Mouse (Mus musculus) urinary bladder, postnatal 10 days (tissue): ENCODE data around the gene Gpr107.

Experiments
- DNase-seq: peaks from one replicate; pipeline ENCODE4 v3.0.0; 2022; ENCODE audit warnings: low spot score

Gpr107 gene

GRCm38 (mm10) chr2:31246251-31246971 is 94.3 kb downstream of the Gpr107 start:
- no peak for DNase-seq

DNA sequence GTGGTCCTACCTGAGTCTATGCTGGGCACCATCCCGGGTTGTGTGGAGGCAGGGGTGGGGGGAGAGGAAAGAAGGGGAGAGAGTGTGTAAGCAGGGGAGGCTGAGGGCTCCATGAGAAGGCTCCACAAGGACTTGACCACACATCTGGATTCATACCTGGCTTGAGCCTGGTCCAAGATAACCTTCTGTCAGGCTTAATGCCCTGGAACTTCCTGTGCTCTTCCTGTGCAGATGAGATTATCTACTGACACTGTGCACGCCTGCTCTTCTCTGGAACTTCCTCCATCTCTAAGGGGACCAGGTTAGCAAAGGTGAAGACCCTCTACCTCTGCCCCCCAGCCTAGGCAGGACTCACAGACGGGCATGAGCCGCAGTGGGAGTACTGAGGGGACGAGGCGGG is 96.7 kb downstream of the Gpr107 start:
- no peak for DNase-seq

GRCm38 (mm10) chr2:31252167-31252566 is 100.1 kb downstream of the Gpr107 start:
- no peak for DNase-seq

DNA sequence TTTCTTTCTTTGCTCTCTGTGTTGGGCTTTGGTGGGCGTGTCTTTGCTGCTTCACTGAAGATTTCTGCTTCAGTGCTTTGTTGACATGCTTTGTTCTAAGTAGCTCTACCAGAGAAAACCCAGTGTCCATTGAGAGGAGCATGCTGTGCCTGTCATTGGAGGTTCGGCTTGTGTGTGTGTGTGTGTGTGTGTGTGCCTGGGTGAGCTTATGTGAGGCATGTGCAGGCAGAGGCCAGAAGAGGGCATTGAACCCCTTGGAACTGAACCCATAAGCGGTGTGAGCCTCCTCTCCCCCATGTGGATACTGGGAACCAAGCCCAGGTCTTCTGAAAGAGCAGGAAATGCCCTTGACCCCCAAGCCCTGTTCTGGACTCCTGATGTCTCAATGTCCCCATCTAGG is 101.3 kb downstream of the Gpr107 start:
- DNase-seq = no peak

- no peak for DNase-seq
These were observed 102.7 kb downstream of the Gpr107 start for GRCm38 (mm10) chr2:31254806-31255205.

DNA sequence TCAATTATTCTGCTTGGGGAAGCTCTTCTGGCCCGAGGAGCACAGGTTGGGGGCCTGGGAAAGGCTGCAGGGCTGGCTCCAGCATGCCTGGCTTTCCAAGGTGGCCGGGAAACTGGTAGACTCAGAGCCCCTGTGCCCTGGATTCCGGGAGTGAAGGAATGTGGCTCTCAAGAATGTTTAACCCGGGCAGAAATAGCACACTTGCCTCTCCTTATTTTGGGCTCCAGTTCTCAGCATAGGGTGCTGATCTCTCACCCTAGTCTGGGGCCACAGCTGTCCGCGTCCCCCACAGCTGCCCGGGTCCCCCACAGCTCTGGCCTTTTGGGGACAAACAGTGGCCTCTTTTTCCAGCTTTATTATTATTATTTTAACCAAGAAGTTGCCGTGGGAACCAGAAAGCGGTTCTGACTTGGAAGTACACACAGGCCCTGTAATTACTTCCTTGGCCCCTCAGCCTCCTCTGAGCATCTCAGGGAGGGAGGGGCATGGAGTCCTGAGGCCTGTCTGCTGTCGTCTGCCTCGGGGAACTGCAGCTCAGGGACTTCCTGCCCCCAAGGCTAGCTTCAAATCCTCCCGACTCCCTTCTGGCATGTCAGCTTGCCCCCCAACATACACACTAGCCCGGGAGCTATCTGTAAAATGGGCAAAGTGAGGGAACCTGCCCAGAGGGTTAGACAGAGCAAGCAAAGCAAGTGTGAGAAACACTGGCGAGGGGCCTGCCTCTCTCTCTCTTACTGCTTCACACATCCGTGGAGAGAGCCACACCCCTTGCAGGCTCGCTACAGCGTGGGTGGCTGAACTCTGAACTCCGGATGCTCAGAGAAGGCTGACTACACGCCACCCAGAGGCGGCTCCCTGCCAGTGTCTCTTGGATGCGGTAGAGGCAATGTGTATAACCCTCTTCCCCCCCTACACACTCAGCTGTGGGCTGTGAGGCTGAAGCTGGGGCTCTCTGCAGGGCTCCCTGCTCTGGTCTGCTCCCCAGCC is 104.1 kb downstream of the Gpr107 start:
- no peak for DNase-seq

DNA sequence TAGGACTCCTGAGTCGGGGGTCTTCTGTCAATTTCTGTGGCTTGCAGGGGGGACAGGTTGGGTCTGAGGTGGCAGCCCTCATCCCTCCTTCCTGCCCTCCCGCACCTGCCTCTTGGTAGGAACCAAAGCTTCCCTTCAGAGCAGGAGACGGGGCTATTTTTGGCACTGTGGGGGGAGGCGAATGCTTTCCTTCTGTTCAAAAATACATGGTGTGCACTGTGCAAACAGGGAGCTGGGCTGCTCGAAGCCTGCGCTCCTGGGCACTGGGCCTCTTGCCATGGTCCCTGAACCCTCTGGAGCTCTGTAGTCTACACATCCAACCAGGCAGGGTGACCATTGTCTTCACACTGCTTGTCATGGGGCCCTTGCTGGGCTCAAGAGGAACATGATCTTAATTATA is 105.0 kb downstream of the Gpr107 start:
- no peak for DNase-seq

- no peak for DNase-seq
These were observed 106.7 kb downstream of the Gpr107 start for GRCm38 (mm10) chr2:31258609-31259366.

DNA sequence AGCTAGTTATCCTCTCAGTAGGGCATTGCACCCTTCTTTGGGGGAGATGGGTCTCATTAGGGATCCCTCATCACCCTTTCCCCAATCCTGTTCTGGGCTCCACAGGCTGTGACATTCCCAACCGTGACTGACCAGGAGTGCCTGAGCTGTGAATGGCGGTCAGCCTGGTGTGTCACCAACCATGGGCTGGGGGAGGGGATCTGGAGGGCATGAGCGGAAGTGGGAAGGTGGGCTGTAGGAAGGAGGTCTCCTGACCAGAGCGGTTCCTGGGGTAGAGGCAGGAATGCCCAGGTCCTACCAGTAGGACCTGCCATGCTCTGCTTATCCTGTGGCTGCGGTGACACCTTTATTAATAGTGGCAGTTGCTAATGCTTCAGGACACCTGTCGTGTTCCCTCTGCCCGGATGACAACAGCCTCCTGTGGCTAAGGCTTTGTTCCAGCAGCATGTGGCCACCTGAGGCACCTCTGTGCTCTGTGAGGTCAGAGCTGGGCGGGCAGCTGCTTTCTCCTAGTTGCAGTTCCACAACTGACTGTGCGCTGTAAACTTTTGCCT is 107.3 kb downstream of the Gpr107 start:
- DNase-seq = no peak

- DNase-seq = no peak
These were observed 108.4 kb downstream of the Gpr107 start for GRCm38 (mm10) chr2:31260549-31260948.

DNA sequence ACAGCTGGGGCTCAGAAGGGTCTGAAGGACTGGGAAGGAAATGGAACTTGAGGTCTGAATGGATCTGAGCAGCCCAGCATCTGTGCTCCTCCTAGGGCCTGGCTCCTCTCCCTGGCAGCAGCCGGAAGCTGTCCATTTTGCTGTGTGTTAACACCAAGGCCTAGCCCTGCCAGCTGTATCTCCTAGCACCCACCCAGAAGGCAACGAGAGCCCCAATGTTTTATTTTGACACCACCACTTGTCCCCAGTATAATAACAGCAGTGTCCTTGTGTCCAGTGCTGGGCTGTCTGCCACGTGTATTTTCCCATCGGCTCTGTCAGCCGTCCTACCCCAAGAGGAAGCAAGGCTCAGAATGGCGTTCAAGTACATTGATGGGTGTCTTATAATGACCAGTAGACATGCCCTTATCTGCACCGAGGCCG is 110.9 kb downstream of the Gpr107 start:
- no peak for DNase-seq

DNA sequence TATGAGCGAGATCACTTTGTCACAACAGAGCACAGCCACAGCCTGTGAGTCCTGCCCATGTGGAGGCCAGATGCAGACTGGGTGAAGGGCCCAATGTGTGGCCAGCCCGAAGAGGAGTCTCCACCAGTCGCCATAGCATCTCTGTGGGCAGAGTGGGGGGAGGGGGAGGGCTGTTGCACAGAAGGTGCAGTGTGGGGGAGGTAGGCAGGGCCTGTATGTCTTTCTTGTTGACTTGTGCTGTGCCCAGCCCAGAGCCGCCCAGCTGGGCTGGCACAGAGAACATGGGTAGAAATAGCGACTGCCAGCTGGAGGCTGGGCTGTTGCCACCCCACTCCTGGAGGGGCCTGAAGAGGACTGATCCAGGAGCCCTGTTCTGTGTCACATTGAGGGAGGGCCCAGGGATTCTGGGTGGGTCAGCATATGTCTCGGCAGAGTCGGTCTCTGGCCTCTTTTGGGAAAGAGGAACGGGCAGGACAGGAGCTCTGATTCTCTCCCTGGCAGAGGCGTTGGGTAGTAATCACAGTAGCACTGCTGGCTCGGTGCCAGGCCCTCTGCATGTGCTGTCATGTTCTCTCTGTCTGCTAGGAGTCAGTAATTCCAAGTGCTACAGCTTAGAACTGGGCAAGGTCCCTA is 111.7 kb downstream of the Gpr107 start:
- DNase-seq = peak; percentile 71

- no peak for DNase-seq
These were observed 115.3 kb downstream of the Gpr107 start for GRCm38 (mm10) chr2:31267447-31267846.
